Mouse (Mus musculus): ENCODE data around the gene Fam43a.

GRCm38 (mm10) chr16:30587494-30588327 is 11.8 kb upstream of the Fam43a start, which contains the start of gene Lsg1:
- peak; percentile 86; the same call in 1 of the 2 replicates for TF ChIP-seq POLR2A (IDR thresholded peaks at IDR 0.05; ENCODE audit: borderline replicate concordance, extremely low read depth, low read depth, low read length)
- peak; percentile 9; the same call in 1 of the 2 replicates for TF ChIP-seq CTCF (IDR thresholded peaks at IDR 0.05; ENCODE audit: insufficient read depth, low read length)
